Mouse (Mus musculus) kidney, embryonic 14.5 days (tissue): ENCODE data around the gene Cfap97d1. TPM values are rescaled to one million over a fixed set of nuclear protein-coding genes. Genes with fewer than 3 reads are reported as not detected.

Source experiments
- ATAC-seq: fragments of 200-750 bp; cut with Nextera tagmentation; 2 replicates; pipeline ENCODE4 v1.8.0; 2017; ENCODE audit warnings: moderate number of reproducible peaks, mild to moderate bottlenecking, moderate TSS enrichment, moderate library complexity; ENCODE audit not compliant: low FRiP score, low TSS enrichment
- H3K27ac ChIP-seq: fragments of 300-500 bp; sonication (generic); 2 replicates; pipeline ENCODE4 v1.5.1; 2014; ENCODE audit warnings: low read depth, mild to moderate bottlenecking, low read length, moderate library complexity, mixed read lengths
- H3K27me3 ChIP-seq: fragments of 300-500 bp; sonication (generic); 2 replicates; pipeline ENCODE4 v1.6.1; 2014; ENCODE audit warnings: mild to moderate bottlenecking, low read length; ENCODE audit not compliant: control insufficient read depth, insufficient read depth
- H3K36me3 ChIP-seq: fragments of 300-500 bp; sonication (generic); 2 replicates; pipeline ENCODE4 v1.6.1; 2014; ENCODE audit warnings: low read length, mixed read lengths; ENCODE audit not compliant: control insufficient read depth, insufficient read depth
- H3K4me1 ChIP-seq: fragments of 300-500 bp; sonication (generic); 2 replicates; pipeline ENCODE4 v1.6.1; 2014; ENCODE audit warnings: low read length, mixed read lengths; ENCODE audit not compliant: control insufficient read depth, insufficient read depth
- H3K4me2 ChIP-seq: fragments of 300-500 bp; sonication (generic); replicated peaks from 2 replicates; pipeline ENCODE4 v1.6.1; 2014; ENCODE audit warnings: low read depth, mild to moderate bottlenecking, low read length
- H3K4me3 ChIP-seq: fragments of 300-500 bp; sonication (generic); 2 replicates; pipeline ENCODE4 v1.5.1; 2014; ENCODE audit warnings: mild to moderate bottlenecking, low read length
- H3K9ac ChIP-seq: fragments of 300-500 bp; sonication (generic); 2 replicates; pipeline ENCODE4 v1.6.1; 2014; ENCODE audit warnings: low read depth, mild to moderate bottlenecking, low read length, moderate library complexity
- H3K9me3 ChIP-seq: fragments of 300-500 bp; sonication (generic); 2 replicates; pipeline ENCODE4 v1.6.1; 2016; ENCODE audit warnings: low read length; ENCODE audit not compliant: control insufficient read depth
- WGBS: fragments of 180-500 bp; shearing (Covaris S2); extraction: QIAGEN DNeasy Blood & Tissue Kit; methylation state at CpG from one replicate; pipeline ENCODE4 v1.1.7; 2014; 5-methylcytosine and 5-hydroxymethylcytosine counted together
- polyA plus RNA-seq: library from polyadenylated mRNA; unstranded; fragments of >200 nt; fragmentation: Nextera tagmentation; extraction: Ambion mirVana; gene quantifications from 2 replicates; pipeline ENCODE4 v1.2.1, GENCODE M21; 2014

Gene Cfap97d1
- polyA plus RNA-seq, 1 experiment from 2014 or later: not detected

GRCm38 (mm10) chr11:101991813-101992212 lies 7.7 kb downstream of the Cfap97d1 start:
- H3K4me2 ChIP-seq: no peak overlapping the region
- H3K36me3 ChIP-seq: no peaks in the 10 kb centered on the region
- H3K9me3 ChIP-seq: no peaks in the 10 kb centered on the region
- H3K27me3 ChIP-seq: peaks cover 7% of the 10 kb centered on the region; the same call in 1 of the 2 replicates
- no peaks in the 10 kb centered on the region for H3K4me1 ChIP-seq
- H3K9ac ChIP-seq: no peak overlapping the region
- no peak for ATAC-seq
- H3K27ac ChIP-seq: no peak overlapping the region
- WGBS: 77% methylated on average over 3 of the region's 3 CpGs
- H3K4me3 ChIP-seq: no peak overlapping the region

GRCm38 (mm10) chr11:101992411-101992810 lies 8.3 kb downstream of the Cfap97d1 start:
- ATAC-seq: no peak
- no peak overlapping the region for H3K4me3 ChIP-seq
- H3K4me2 ChIP-seq: no peak overlapping the region
- no peaks in the 10 kb centered on the region for H3K4me1 ChIP-seq
- no peaks in the 10 kb centered on the region for H3K36me3 ChIP-seq
- H3K27ac ChIP-seq: no peak overlapping the region
- H3K9ac ChIP-seq: no peak overlapping the region
- H3K27me3 ChIP-seq: peaks cover 3% of the 10 kb centered on the region; the same call in 1 of the 2 replicates
- no peaks in the 10 kb centered on the region for H3K9me3 ChIP-seq
- 85% methylated on average over 7 of the region's 7 CpGs for WGBS

GRCm38 (mm10) chr11:101994100-101994499 lies 10.0 kb downstream of the Cfap97d1 start:
- Histone ChIP-seq H3K9ac (no peak overlapping the region), H3K27me3 (peaks cover 3% of the 10 kb centered on the region; the same call in 1 of the 2 replicates), H3K9me3 (no peaks in the 10 kb centered on the region), H3K4me3 (no peak overlapping the region), H3K4me2 (no peak overlapping the region), H3K36me3 (no peaks in the 10 kb centered on the region), H3K27ac (no peak overlapping the region), H3K4me1 (no peaks in the 10 kb centered on the region)
- ATAC-seq: no peak
- WGBS: 71% methylated on average over 8 of the region's 8 CpGs

DNA sequence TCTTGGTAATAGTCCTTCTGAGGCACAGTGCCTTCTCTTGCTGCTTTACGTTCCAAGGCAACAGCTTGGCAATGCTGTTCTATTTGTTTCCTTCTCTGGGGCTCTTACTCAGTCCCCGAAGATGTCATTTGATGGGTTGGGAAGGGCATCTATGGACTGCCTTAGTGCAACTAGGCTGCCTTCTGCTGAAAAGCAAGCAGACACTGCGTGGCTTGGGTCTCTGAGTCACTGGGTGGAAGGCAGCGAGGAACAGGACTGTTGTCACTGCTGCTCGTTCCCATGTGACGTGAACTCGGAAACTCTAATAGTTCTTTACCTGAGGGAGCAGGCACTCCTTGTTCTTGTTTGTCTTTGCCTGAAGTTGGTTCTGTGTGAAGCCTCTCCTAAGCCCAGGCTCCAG lies 11.9 kb downstream of the Cfap97d1 start:
- Histone ChIP-seq H3K36me3 (no peaks in the 10 kb centered on the region), H3K27ac (no peak overlapping the region)
- no peak for ATAC-seq

GRCm38 (mm10) chr11:101998258-101998657 lies 14.2 kb downstream of the Cfap97d1 start:
- 42% methylated on average over 5 of the region's 5 CpGs for WGBS
- no peaks in the 10 kb centered on the region for H3K9me3 ChIP-seq
- H3K36me3 ChIP-seq: no peaks in the 10 kb centered on the region
- H3K27me3 ChIP-seq: no peaks in the 10 kb centered on the region
- H3K27ac ChIP-seq: no peak overlapping the region
- no peaks in the 10 kb centered on the region for H3K4me1 ChIP-seq
- no peak overlapping the region for H3K4me3 ChIP-seq
- no peak overlapping the region for H3K9ac ChIP-seq
- no peak for ATAC-seq
- no peak overlapping the region for H3K4me2 ChIP-seq

More for the DNA sequence above, 11.9 kb downstream of the Cfap97d1 start:
- Histone ChIP-seq H3K9me3 (no peaks in the 10 kb centered on the region), H3K4me3 (no peak overlapping the region), H3K4me2 (no peak overlapping the region), H3K4me1 (no peaks in the 10 kb centered on the region), H3K9ac (no peak overlapping the region), H3K27me3 (no peaks in the 10 kb centered on the region; the same call in 1 of the 2 replicates)
- WGBS: 91% methylated on average over 7 of the region's 7 CpGs

- Histone ChIP-seq H3K9me3 (no peaks in the 10 kb centered on the region; the same call in 1 of the 2 replicates), H3K27ac (no peak overlapping the region), H3K36me3 (no peaks in the 10 kb centered on the region), H3K4me2 (no peak overlapping the region), H3K9ac (no peak overlapping the region), H3K27me3 (no peaks in the 10 kb centered on the region), H3K4me3 (no peak overlapping the region), H3K4me1 (no peaks in the 10 kb centered on the region)
- ATAC-seq: no peak
- WGBS: 51% methylated on average over 4 of the region's 4 CpGs
Observed at GRCm38 (mm10) chr11:101999466-101999865, 15.4 kb downstream of the Cfap97d1 start.

GRCm38 (mm10) chr11:102004251-102004650 lies 20.2 kb downstream of the Cfap97d1 start:
- Histone ChIP-seq H3K4me3 (no peak overlapping the region), H3K27ac (no peak overlapping the region), H3K36me3 (peaks cover 8% of the 10 kb centered on the region; the same call in 1 of the 2 replicates), H3K27me3 (no peaks in the 10 kb centered on the region), H3K4me1 (no peaks in the 10 kb centered on the region), H3K4me2 (no peak overlapping the region), H3K9me3 (no peaks in the 10 kb centered on the region; the same call in 1 of the 2 replicates), H3K9ac (no peak overlapping the region)
- no peak for ATAC-seq
- WGBS: 94% methylated on average over 8 of the region's 8 CpGs

DNA sequence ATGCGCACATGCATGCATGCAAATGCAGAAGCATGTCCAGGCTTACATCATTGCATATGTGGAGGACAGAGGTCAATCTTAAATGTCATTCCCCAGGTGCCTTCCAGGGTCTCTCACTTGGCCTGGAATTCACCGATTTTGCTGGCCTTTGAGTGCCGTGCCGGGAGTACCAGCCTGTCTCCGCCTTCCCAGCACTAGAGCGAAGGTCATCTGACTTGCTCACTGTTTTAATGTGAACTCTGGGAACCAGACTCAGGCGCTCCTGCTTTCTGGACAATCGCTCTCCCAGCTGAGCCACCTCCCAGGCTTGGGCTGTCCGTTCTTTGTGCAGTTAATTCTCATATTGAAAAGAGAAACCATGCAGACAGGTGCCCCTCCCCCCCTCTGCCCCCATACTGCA lies 22.2 kb downstream of the Cfap97d1 start:
- Histone ChIP-seq H3K27ac (no peak overlapping the region), H3K36me3 (peaks cover 8% of the 10 kb centered on the region; the same call in 1 of the 2 replicates), H3K9ac (no peak overlapping the region), H3K4me2 (no peak overlapping the region), H3K4me3 (no peak overlapping the region), H3K9me3 (no peaks in the 10 kb centered on the region; the same call in 1 of the 2 replicates), H3K4me1 (no peaks in the 10 kb centered on the region), H3K27me3 (no peaks in the 10 kb centered on the region)
- WGBS: 83% methylated on average over 9 of the region's 9 CpGs
- ATAC-seq: no peak

DNA sequence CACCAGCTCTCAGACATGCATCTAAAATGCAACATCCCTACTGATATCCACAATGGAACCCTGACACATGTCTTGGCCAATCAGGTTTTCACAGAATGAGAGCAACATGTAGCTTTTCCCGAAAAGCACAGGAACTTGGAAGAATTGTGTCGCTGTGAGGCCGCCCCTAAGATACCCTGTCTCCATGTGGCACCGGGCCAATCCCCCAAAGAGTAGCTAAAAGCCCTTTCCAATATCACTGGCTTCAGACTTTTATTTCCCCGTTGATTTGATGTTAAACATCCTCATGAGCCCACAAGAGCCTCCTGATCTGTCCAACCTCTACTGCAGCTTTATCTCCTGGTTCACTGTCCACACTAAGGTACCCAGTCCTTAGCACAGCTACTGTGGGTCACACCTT lies 22.6 kb downstream of the Cfap97d1 start:
- WGBS: 89% methylated on average over 5 of the region's 5 CpGs

More for the DNA sequence above, 22.6 kb downstream of the Cfap97d1 start:
- Histone ChIP-seq H3K36me3 (peaks cover 8% of the 10 kb centered on the region; the same call in 1 of the 2 replicates), H3K27me3 (no peaks in the 10 kb centered on the region), H3K4me3 (no peak overlapping the region), H3K9ac (no peak overlapping the region), H3K27ac (no peak overlapping the region), H3K4me2 (no peak overlapping the region), H3K9me3 (no peaks in the 10 kb centered on the region; the same call in 1 of the 2 replicates), H3K4me1 (no peaks in the 10 kb centered on the region)
- ATAC-seq: no peak
